Mouse (Mus musculus): ENCODE data around the gene Fgr. TPM values are rescaled to one million over a fixed set of nuclear protein-coding genes. Genes with fewer than 3 reads are reported as not detected.

Gene Fgr
- polyA plus RNA-seq, 1 experiment from 2014 or later: 0.79 TPM

- Histone ChIP-seq H3K4me3 (ENCODE audit: low read length) (no peak overlapping the region), H3K9me3 (ENCODE audit: control insufficient read depth, low read length) (no peaks in the 10 kb centered on the region), H3K36me3 (ENCODE audit: control insufficient read depth, insufficient read depth, low read length) (no peaks in the 10 kb centered on the region), H3K4me2 (ENCODE audit: low read depth, low read length) (no peak overlapping the region), H3K27ac (ENCODE audit: low read length) (no peak overlapping the region), H3K4me1 (replicated peaks; ENCODE audit: control insufficient read depth, insufficient read depth, low read length) (peaks cover 22% of the 10 kb centered on the region), H3K9ac (ENCODE audit: low read length) (no peak overlapping the region), H3K27me3 (ENCODE audit: control insufficient read depth, insufficient read depth, low read depth, low read length) (no peaks in the 10 kb centered on the region; the same call in 1 of the 2 replicates)
- no peak for ATAC-seq (ENCODE audit: low read depth)
- 47% methylated on average over 8 of the region's 8 CpGs for WGBS
Measured at GRCm38 (mm10) chr4:132943088-132943487, 30.8 kb upstream of the Fgr start.

- no peak for ATAC-seq (ENCODE audit: low read depth)
Measured at GRCm38 (mm10) chr4:132944106-132944505, 29.8 kb upstream of the Fgr start.

GRCm38 (mm10) chr4:132944776-132945175 is 29.1 kb upstream of the Fgr start:
- Histone ChIP-seq H3K4me1 (replicated peaks; ENCODE audit: control insufficient read depth, insufficient read depth, low read length) (peaks cover 20% of the 10 kb centered on the region), H3K27ac (ENCODE audit: low read length) (peak overlapping the region; percentile 30; the same call in 1 of the 2 replicates), H3K9ac (ENCODE audit: low read length) (no peak overlapping the region), H3K9me3 (ENCODE audit: control insufficient read depth, low read length) (no peaks in the 10 kb centered on the region), H3K4me3 (ENCODE audit: low read length) (no peak overlapping the region), H3K36me3 (ENCODE audit: control insufficient read depth, insufficient read depth, low read length) (no peaks in the 10 kb centered on the region), H3K4me2 (ENCODE audit: low read depth, low read length) (no peak overlapping the region), H3K27me3 (ENCODE audit: control insufficient read depth, insufficient read depth, low read depth, low read length) (no peaks in the 10 kb centered on the region; the same call in 1 of the 2 replicates)
- WGBS: 49% methylated on average over 4 of the region's 4 CpGs
- ATAC-seq (ENCODE audit: low read depth): no peak

More at GRCm38 (mm10) chr4:132944106-132944505, 29.8 kb upstream of the Fgr start:
- H3K4me3 ChIP-seq (ENCODE audit: low read length): no peak overlapping the region
- H3K36me3 ChIP-seq (ENCODE audit: control insufficient read depth, insufficient read depth, low read length): no peaks in the 10 kb centered on the region
- no peak overlapping the region for H3K27ac ChIP-seq (ENCODE audit: low read length)
- H3K4me2 ChIP-seq (ENCODE audit: low read depth, low read length): no peak overlapping the region
- peaks cover 20% of the 10 kb centered on the region for H3K4me1 ChIP-seq (replicated peaks; ENCODE audit: control insufficient read depth, insufficient read depth, low read length)
- no peaks in the 10 kb centered on the region; the same call in 1 of the 2 replicates for H3K27me3 ChIP-seq (ENCODE audit: control insufficient read depth, insufficient read depth, low read depth, low read length)
- H3K9me3 ChIP-seq (ENCODE audit: control insufficient read depth, low read length): no peaks in the 10 kb centered on the region
- 52% methylated on average over 12 of the region's 12 CpGs for WGBS
- no peak overlapping the region for H3K9ac ChIP-seq (ENCODE audit: low read length)

GRCm38 (mm10) chr4:132945261-132946046 is 28.4 kb upstream of the Fgr start:
- Histone ChIP-seq H3K9me3 (ENCODE audit: control insufficient read depth, low read length) (no peaks in the 10 kb centered on the region), H3K4me1 (replicated peaks; ENCODE audit: control insufficient read depth, insufficient read depth, low read length) (peaks cover 20% of the 10 kb centered on the region), H3K4me3 (ENCODE audit: low read length) (peak overlapping the region; percentile 18), H3K4me2 (ENCODE audit: low read depth, low read length) (peak overlapping the region; percentile 53), H3K36me3 (ENCODE audit: control insufficient read depth, insufficient read depth, low read length) (no peaks in the 10 kb centered on the region), H3K27me3 (ENCODE audit: control insufficient read depth, insufficient read depth, low read depth, low read length) (no peaks in the 10 kb centered on the region; the same call in 1 of the 2 replicates), H3K9ac (ENCODE audit: low read length) (peak overlapping the region; percentile 44), H3K27ac (ENCODE audit: low read length) (peak overlapping the region; percentile 65)
- peak; percentile 85 for ATAC-seq (ENCODE audit: low read depth)
- 4% methylated on average over 15 of the region's 15 CpGs for WGBS

- Histone ChIP-seq H3K4me3 (ENCODE audit: low read length) (peak overlapping the region; percentile 18), H3K27me3 (ENCODE audit: control insufficient read depth, insufficient read depth, low read depth, low read length) (no peaks in the 10 kb centered on the region; the same call in 1 of the 2 replicates), H3K36me3 (ENCODE audit: control insufficient read depth, insufficient read depth, low read length) (no peaks in the 10 kb centered on the region), H3K9ac (ENCODE audit: low read length) (peak overlapping the region; percentile 44), H3K4me1 (replicated peaks; ENCODE audit: control insufficient read depth, insufficient read depth, low read length) (peaks cover 20% of the 10 kb centered on the region), H3K9me3 (ENCODE audit: control insufficient read depth, low read length) (no peaks in the 10 kb centered on the region), H3K4me2 (ENCODE audit: low read depth, low read length) (peak overlapping the region; percentile 53), H3K27ac (ENCODE audit: low read length) (peak overlapping the region; percentile 65)
- peak; percentile 66; the same call in 1 of the 2 replicates for ATAC-seq (ENCODE audit: low read depth)
- 12% methylated on average over 27 of the region's 27 CpGs for WGBS
Measured at GRCm38 (mm10) chr4:132946047-132947001, 27.6 kb upstream of the Fgr start.

- ATAC-seq (ENCODE audit: low read depth): no peak
- Histone ChIP-seq H3K4me2 (ENCODE audit: low read depth, low read length) (peak overlapping the region; percentile 40; the same call in 1 of the 2 replicates), H3K9ac (ENCODE audit: low read length) (no peak overlapping the region), H3K27ac (ENCODE audit: low read length) (no peak overlapping the region), H3K4me3 (ENCODE audit: low read length) (peak overlapping the region; percentile 22; the same call in 1 of the 2 replicates), H3K4me1 (replicated peaks; ENCODE audit: control insufficient read depth, insufficient read depth, low read length) (peaks cover 15% of the 10 kb centered on the region), H3K27me3 (ENCODE audit: control insufficient read depth, insufficient read depth, low read depth, low read length) (no peaks in the 10 kb centered on the region; the same call in 1 of the 2 replicates), H3K9me3 (ENCODE audit: control insufficient read depth, low read length) (no peaks in the 10 kb centered on the region), H3K36me3 (ENCODE audit: control insufficient read depth, insufficient read depth, low read length) (no peaks in the 10 kb centered on the region)
- WGBS: 30% methylated on average over 23 of the region's 24 CpGs
Measured at GRCm38 (mm10) chr4:132949882-132950532, 23.9 kb upstream of the Fgr start.

GRCm38 (mm10) chr4:132950999-132951398 is 22.9 kb upstream of the Fgr start:
- Histone ChIP-seq H3K9me3 (ENCODE audit: control insufficient read depth, low read length) (no peaks in the 10 kb centered on the region), H3K4me2 (ENCODE audit: low read depth, low read length) (no peak overlapping the region), H3K27me3 (ENCODE audit: control insufficient read depth, insufficient read depth, low read depth, low read length) (no peaks in the 10 kb centered on the region; the same call in 1 of the 2 replicates), H3K27ac (ENCODE audit: low read length) (no peak overlapping the region), H3K36me3 (ENCODE audit: control insufficient read depth, insufficient read depth, low read length) (no peaks in the 10 kb centered on the region), H3K4me1 (replicated peaks; ENCODE audit: control insufficient read depth, insufficient read depth, low read length) (peaks cover 9% of the 10 kb centered on the region), H3K4me3 (ENCODE audit: low read length) (no peak overlapping the region), H3K9ac (ENCODE audit: low read length) (no peak overlapping the region)
- 26% methylated on average over 2 of the region's 2 CpGs for WGBS
- no peak for ATAC-seq (ENCODE audit: low read depth)

- 66% methylated on average over 7 of the region's 7 CpGs for WGBS
- peaks cover 13% of the 10 kb centered on the region for H3K4me1 ChIP-seq (replicated peaks; ENCODE audit: control insufficient read depth, insufficient read depth, low read length)
- H3K9me3 ChIP-seq (ENCODE audit: control insufficient read depth, low read length): no peaks in the 10 kb centered on the region
- H3K27ac ChIP-seq (ENCODE audit: low read length): no peak overlapping the region
- H3K4me2 ChIP-seq (ENCODE audit: low read depth, low read length): no peak overlapping the region
- no peaks in the 10 kb centered on the region for H3K27me3 ChIP-seq (ENCODE audit: control insufficient read depth, insufficient read depth, low read depth, low read length)
- ATAC-seq (ENCODE audit: low read depth): no peak
- H3K36me3 ChIP-seq (ENCODE audit: control insufficient read depth, insufficient read depth, low read length): no peaks in the 10 kb centered on the region
- H3K9ac ChIP-seq (ENCODE audit: low read length): no peak overlapping the region
- no peak overlapping the region for H3K4me3 ChIP-seq (ENCODE audit: low read length)
Measured at GRCm38 (mm10) chr4:132954530-132955394, 19.1 kb upstream of the Fgr start.
